Mouse (Mus musculus): ENCODE measurements around the gene Bex6.
A peak's percentile ranks its signal among the peaks of the same experiment; 100 is the strongest.
"Not testable (repeated sequence)": the region's sequence is repeated elsewhere in the genome, so short reads cannot be mapped to it uniquely, and the experiment has no call there.

Gene Bex6

DNA sequence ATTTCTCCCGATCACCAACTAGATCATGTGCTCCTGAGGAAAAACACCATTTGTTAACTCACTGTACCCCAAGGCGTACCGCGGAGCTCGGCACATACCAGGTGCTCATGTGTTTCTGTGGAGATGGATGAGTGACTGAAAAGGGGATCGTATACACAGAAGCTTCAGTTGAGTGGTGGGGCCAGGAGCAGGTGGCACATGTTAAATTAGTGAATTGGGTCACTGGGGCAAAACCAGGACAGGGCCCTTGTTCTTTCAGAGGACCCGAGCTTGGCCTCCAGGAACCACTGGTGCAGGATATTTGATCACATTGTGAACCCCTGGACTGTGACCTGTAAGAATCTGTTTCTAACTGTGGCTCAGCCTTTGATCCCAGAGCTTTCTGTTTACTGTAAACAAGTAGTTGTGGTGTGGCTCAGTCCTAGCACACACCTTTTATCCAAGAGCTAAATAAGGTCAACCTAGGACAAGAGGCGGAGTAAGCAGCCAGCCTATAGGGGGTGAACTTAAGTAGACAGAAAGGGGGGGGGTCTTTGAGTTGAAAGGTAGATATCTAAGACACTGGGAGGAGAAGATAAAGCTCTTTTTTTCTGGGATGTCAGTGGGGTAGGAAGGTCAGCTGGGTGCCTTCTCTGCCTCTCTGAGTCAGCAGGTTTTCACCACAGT is 5.2 kb upstream of the Bex6 start:
- DNase-seq (ENCODE audit: low spot score in 2 of 2): no peak

DNA sequence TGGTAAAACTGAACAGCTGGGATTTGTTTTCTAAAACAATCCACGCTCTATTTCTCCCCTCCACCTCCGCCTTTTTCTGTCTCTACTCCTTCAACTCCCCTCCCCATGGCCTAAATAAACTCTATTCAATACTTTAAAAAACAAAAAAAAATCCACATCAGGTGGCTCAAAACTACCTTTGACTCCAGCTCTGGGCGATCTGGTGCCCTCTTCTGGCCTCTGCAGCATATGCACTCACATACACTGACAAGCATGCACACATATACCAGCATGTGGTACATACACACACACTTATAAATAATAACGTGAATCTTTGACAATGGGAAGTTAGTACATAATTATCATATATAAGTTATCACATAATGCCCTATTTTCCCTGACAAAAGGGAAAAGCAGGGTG is 4.6 kb upstream of the Bex6 start:
- no peak for DNase-seq (ENCODE audit: low spot score in 2 of 2)

DNA sequence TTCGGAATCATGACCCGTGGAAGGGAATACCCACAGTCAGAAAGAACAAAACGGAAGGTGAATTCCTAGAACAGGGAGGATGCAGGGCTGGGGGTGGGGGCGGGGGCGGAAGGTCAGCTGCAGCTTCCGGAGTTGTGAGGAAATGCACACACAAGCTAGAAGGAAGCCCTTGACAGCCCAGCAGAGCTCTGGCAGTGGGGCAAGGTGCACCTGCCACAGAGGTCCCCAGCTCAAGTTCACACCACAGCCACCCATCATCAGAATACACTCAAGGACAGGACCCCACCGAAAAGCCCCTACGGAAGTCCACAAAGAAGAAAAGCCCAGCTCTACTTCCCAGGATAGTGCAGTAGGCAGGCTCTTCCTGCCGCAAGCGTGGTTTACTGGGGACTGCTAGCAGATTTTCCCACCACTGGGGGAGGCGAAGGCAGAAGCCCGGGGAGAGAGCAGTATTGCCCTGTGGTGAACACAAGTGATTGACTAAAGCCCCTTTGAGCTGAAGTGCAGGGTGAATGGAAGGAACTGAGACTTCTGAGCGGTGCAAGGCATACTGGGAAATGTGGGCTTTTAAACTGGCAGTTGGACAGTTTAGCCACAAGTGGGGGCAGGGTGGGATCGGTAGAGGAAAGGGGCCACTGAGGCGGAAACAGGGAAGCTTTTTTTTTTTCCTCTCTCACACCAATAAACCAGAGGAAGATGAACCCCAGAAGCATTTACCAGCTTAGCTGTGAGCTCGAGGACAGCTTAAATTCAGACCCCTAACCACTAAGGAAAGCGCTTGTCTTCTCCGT is 2.5 kb upstream of the Bex6 start:
- DNase-seq (ENCODE audit: low spot score in 2 of 2): no peak

DNA sequence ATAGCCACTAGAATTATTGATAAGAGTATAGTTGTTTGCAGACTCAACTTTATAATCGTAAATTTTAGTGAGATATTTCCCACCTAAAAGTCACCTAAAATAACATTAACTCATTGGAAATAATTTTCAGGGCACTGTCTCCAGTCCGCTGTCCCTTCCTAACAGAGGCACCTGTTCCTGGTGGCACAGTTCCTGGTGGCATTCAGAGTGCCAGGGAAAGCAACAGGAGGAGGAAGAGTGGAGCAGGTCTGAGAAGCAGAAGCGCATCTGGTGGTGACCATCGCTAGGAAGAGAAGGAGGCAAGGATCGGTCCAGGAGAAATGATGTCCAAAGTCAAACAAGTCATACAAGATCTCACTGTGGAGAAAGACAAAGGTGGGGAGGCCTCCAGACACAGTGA is 6.4 kb downstream of the Bex6 start:
- DNase-seq (ENCODE audit: low spot score in 2 of 2): no peak

DNA sequence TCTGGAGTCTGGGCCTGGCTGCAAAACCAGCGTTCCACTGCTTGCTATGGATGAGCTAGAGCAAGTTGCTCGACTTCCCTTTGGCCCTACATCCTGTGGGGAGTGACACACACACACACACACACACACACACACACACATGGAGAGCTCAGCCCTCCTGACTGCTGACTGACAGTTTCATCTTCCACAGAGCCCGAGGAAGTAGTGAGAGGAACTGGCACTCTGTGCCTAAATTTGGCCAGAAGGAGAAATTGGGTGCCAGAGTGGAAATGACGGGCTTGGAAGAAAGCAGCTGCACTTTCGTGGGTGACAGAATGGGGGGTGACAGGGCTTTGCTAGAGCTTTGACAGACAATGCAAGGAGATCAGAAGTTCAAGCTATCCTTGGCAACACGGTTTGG is 9.5 kb downstream of the Bex6 start:
- DNase-seq (ENCODE audit: low spot score in 2 of 2): no peak

DNA sequence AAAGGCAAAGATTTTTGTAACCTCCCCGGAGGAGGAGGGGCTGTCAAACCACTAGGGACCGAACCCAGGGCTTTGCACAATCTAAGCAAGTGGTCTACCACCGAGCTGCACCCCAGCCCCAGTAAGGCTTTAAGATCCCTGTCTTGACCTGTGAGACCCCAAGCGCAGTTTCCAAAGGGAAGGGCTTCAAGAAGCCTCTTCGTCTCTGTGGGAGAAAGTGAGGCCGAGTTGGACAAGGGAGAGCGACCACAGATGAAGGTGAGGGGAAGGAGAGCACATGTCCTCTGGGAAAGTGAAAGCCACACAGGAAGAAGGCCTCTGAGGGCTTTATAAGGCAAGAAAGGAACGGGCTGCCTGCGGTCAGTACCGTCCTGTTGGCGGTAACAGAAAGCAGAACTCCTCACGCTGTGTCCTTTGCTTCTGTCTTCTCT is 10.4 kb downstream of the Bex6 start:
- no peak for DNase-seq (ENCODE audit: low spot score in 2 of 2)

DNA sequence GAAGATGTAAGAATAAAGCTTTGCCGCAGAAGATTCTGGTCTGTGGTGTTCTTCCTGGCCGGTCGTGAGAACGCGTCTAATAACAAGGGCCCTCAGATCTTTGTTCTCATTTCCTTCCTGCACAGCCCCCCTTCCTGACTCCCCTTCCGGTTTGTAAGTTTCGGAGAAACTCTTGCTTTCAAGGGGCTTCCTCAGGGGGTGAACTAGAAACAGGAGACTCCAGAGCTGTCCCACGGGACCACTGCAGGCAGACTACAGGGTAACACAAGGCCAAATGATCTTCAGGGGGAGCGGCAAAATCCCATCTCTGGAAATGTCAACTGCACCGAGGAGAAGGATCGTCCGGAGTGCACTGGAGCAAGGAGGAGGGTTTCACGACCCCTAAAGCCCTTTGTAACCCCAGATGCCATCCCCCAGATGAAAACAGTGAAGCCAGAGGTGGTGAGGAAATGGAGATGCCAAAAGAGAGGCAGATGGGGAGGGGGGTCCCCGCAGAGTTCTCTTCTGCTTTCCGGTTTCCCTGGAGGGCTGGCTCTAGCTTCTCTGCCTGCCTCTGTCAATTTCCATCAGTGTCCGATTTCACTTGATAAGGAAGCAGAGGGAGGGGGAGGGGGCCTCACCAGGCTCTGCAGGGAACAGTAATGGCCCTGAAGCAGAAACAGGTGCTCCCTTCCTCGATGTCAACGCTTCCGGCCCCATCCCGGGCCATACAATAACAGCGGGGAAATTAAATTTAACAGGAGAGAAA is 20.8 kb downstream of the Bex6 start:
- DNase-seq (ENCODE audit: low spot score in 2 of 2): no peak

DNA sequence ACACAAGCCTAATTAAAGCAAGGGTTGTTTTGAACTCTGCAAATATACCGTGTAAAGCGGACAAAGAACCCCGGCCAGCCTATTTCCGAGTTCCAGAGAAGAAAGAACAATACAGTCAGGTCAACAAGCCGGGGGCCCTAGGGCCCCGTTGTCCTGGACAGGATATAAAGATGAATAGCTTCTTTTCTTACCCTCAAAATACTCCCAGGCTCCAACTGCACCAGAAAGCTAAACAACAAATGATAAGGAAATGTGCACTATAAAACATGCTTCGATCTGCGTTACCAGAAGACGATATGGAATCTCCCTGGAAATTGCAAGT is 21.3 kb downstream of the Bex6 start:
- DNase-seq (ENCODE audit: low spot score in 2 of 2): no peak

DNA sequence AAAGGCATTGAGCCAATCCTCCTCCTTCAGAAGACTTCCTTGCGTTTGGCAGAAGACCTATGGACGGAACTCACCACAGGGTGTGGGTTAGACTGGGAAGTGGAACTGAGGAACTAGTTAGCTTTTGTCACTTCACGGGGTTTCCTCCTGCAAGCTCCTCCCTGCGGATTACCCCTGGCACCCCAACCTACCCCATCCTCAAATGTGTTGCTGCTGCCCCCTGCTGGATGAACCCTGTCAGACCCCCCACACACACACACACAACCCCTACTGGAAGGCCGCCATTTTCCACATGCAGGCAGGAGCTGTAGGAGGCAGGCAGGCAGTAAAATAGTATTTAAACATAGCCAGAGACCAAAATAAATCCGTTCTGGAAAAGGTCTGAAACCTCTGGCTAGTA is 23.1 kb downstream of the Bex6 start:
- peak; percentile 32 to 72 for DNase-seq (ENCODE audit: low spot score in 2 of 2)

DNA sequence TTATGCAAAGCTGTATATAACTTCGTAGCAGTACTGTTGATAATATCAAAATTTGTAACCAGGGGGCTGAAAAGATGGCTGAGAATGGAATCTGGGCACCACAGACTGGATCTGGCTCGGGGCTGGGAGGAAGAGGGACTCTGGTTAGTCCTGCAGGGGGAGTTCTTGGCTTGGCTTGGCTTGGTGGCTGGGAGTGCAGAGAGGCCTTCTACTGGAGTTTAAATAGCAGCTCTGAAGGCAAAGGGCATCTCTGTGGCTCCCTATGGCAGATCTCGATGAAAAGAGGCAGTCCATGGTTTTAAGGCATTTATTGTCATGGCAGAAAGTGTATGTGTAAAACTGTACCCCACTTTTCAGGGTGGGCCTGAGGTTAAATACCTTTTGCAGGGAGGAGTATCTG is 25.3 kb downstream of the Bex6 start:
- no peak for DNase-seq (ENCODE audit: low spot score in 2 of 2)

DNA sequence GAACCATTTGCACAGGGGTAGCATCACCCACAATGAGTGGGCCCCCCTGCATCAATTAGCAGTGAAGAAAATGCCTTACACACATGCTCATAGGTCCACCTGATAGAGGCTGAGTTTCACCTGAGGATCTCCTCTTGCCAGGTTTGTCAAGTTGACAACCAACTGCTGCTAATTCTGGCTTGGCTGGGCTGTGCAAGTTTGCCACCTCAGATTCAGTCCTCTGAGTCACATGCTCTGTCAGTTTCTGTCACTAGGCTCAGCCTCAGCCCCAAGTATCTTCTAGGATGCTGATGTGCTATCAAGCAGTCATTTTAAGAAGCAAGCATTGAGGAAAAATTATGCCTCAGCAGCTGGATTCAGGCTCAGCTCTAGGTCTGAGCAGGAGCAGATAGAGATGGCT is 34.5 kb downstream of the Bex6 start:
- no peak for DNase-seq (ENCODE audit: low spot score in 2 of 2)

DNA sequence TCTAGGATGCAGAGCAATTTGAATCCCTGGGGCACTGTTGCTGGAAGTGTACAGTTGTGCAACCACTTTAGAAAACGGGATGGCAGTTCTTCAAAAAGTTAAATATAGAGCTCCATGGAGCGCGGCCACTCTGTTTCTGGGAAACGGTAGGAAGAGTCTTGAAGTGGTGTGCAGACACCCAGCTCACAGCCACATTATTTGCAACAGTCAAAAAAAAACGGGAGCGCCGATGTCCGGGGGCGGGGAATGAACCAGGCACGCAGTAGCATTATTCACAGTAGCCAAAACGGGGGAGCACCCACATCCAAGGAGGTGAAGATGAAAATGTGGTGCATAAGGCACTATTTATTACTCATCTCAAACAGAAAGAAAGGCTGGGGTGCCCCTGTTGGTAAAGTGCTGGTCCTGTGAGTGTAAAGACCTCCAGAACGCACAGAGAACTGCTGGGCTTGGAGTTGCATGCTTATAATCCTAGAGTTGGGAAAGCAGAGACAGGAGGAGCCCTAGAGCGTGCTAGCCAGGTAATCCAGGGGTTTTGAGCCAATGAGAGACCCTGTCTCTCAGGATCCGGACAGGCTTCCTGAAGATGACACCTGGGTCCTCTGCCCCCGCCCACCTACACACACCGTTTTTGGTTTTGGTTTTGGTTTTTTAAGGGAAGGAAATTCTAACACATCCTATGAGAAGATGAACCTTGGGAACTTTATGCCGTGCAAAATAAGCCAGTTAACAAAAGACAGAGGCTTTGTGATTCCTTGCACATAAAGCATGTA is 35.4 kb downstream of the Bex6 start:
- no peak for DNase-seq (ENCODE audit: low spot score in 2 of 2)

DNA sequence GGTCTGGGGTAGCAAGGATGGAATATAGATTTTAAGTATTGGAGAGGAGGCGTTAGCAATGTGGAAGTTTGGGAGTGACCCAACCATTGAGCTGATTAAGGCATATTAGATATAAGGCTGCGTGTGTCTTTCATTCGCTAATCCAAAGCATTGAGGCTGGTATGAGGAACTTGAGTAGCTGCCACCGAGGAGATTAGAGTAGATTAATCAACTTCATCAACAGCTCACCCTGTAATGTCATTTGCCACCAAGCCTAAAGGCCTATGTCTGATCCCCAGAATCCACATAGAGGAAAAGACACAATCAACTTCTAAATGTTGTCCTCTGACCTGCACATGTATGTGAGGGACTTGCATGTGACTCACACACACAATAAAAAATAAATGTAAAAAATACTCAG is 42.2 kb downstream of the Bex6 start:
- DNase-seq (ENCODE audit: low spot score in 2 of 2): no peak

DNA sequence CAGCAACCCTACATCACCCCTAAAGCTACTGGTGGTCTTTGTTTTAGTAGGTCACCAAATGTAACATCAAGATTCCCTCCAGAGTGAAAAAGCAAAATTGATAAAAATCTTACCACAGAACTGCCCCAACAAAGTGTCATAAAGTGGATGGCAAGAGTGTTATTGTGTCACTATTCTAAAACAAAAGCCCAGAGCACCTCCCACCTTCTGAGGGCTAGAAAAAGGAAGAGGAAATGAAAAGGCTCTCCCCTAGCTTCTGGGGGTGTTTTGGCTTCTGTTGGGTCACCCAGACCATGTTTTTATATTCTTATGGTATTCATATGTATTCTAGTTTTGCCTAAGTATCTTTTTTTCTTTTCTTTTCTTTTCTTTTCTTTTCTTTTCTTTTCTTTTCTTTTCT is 42.8 kb downstream of the Bex6 start:
- DNase-seq (ENCODE audit: low spot score in 2 of 2): no peak

DNA sequence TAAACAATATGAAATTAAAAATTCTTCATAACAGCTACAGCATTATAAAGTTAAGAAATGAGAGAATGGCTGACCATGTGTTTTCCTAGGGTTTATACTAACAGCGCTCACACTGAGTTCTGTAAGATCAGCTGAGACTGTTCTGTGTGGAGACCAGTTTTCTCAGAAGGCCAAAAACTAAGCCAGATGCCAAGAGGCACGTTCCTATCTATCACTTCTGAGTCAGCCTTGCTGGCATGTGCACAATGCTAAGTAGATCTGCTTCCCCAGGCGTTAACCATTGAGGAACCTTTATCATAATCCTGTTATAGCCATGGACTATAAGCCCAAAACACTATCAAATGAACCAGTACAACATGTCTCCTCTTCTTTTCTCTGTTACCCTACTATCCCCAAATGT is 52.4 kb downstream of the Bex6 start:
- DNase-seq (ENCODE audit: low spot score in 2 of 2): not testable (repeated sequence)
